Mouse (Mus musculus) kidney, adult 9 months (tissue): ENCODE data around the gene Rab3gap1.
A peak's percentile ranks its signal among the peaks of the same experiment; 100 is the strongest.
"Not testable (repeated sequence)": the region's sequence is repeated elsewhere in the genome, so short reads cannot be mapped to it uniquely, and the experiment has no call there.

Source experiments
- DNase-seq: peaks from one replicate; pipeline ENCODE4 v3.0.0; 2022

Rab3gap1 gene

GRCm38 (mm10) chr1:127934322-127934721 lies 65.7 kb downstream of the Rab3gap1 start:
- DNase-seq = no peak

DNA sequence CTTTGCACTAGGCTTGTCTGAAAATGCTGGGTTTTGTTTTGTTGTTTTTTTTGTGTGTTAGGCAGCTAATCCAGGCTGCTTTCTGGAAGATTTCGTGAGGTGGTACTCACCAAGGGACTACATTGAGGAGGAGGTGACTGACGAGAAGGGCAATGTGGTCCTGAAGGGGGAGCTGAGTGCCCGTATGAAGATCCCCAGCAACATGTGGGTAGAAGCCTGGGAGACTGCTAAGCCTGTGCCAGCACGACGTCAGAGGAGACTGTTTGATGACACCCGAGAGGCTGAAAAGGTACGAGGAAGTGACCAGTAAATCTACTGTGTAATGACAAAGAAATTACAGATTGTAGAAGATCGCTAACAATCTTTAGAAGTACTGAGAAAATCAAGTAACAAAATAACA lies 68.7 kb downstream of the Rab3gap1 start:
- no peak for DNase-seq

DNA sequence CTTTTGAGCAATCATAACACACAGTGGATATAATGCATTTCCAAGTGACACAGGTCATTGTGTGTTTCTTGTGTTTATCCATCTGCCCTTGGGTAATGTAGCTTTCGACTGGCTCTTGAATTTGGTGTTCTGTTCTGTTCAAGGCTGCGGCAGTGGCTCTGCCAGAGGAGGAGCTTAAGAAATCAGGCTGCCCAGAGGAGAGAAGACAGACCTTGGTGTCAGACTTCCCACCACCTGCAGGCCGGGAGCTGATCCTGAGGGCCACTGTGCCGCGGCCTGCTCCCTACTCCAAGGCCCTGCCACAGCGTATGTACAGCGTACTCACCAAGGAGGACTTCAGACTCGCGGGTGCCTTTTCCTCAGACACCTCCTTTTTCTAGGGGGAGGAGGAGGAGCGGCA lies 73.7 kb downstream of the Rab3gap1 start:
- DNase-seq = no peak

GRCm38 (mm10) chr1:127943516-127943915 lies 74.9 kb downstream of the Rab3gap1 start:
- DNase-seq = no peak

- DNase-seq = no peak
These were observed 77.4 kb downstream of the Rab3gap1 start for GRCm38 (mm10) chr1:127945696-127946575.

DNA sequence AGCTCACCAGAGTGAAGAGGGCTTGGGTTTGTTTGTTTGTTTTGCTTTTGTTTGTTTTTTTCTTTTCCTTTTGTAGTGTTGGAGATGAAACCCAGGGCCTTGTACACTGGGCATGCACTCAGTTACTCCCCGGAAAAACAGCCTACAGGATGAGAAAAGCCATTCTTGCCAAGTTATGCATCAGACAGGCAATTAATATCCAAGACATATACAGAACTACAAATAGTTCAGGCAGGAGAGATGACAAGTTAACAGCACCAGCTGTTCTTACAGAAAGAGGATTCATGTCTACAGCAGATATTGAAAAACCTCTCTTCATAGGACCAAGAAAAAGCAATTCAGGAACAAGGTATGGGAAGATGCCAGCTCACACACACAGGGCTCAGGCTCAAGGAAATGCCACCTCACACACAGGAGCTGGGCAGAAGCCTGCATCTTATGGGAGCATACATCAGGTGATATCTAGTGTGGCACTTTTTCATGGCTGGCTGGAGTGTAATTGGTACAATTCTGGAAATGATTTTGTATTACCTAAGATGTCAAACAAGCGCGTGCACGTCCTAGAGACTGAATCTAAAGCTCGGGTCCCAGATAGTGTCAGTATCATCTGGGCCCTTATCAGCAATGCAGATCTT lies 78.2 kb downstream of the Rab3gap1 start:
- DNase-seq = no peak

DNA sequence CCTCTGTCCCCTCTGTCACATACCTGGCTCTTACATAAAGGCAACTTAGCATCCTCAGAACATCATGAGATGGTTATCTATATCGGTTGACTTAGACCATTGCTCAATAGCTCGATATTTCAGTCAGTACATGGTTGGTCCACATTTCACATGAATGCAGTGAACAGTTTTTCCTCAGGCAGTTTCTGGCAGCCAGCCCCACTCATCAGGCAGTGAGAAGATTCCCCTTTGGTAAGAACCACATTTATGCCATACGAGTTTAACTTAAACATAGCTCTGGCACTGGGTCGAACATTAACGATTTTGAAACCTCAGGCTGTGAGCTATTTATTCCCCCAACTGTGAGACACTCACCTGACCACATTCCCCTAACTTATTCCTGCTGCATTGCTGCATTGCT lies 80.2 kb downstream of the Rab3gap1 start:
- no peak for DNase-seq

DNA sequence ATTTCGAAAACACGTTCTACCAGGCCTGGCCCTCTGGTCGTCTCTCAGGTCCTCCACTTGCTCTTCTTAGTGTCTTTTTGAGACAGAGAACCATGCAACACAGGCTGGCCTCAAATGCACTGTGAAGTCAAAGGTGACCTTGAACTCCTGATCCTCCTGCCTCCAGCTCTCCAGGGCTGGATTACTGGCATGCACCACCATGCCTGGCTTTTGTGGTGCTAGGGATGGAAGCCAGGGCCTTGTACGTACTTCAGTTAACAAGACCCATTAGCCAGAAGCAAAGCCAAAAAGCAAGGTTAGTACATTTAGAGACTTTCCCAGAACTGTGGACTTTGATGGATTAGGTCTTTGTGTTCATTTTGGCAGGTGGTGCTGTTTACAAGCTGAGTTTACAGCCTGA lies 83.7 kb downstream of the Rab3gap1 start:
- no peak for DNase-seq

- DNase-seq = not testable (repeated sequence)
These were observed 85.6 kb downstream of the Rab3gap1 start for GRCm38 (mm10) chr1:127954198-127954597.

DNA sequence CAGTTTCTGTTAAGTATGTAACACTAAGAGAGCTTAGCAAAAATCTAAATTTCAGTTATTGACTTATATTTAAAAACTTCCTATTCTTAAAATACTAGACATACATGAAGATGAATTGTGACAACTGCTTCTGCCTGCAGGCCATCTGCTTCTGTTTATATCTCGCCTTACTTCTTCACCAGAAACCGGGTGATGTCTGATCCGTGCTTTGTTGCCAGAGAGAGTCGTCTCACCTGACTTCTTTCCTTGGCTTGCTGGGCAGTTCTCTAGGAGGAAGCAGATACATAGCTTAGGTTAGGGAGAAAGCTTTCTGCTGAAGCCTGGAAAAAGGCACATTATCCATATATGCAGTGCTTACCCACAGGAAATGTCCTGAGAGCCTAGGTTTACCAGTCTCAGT lies 86.2 kb downstream of the Rab3gap1 start:
- no peak for DNase-seq

DNA sequence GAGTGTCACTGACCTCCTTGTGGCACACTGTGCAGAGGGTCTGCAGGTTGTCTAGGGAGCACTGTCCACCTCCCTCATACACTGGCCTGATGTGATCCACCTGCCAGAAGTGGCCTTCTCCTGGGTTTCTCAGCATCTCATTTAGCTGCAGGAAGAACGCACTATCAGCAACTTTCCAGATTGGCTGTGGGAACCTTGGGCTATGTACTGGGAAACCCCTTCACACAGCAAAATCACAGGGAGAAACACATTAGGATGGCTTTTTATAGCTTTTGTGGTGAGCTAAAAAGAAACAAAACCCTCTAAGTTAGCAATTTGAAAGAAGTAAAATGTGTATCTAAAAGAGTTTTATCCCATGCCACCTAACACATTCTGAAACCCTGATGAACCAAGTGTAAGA lies 88.0 kb downstream of the Rab3gap1 start:
- DNase-seq = no peak

GRCm38 (mm10) chr1:127958801-127959200 lies 90.2 kb downstream of the Rab3gap1 start:
- DNase-seq = no peak

- DNase-seq = no peak
These were observed 90.7 kb downstream of the Rab3gap1 start for GRCm38 (mm10) chr1:127959312-127959718.

DNA sequence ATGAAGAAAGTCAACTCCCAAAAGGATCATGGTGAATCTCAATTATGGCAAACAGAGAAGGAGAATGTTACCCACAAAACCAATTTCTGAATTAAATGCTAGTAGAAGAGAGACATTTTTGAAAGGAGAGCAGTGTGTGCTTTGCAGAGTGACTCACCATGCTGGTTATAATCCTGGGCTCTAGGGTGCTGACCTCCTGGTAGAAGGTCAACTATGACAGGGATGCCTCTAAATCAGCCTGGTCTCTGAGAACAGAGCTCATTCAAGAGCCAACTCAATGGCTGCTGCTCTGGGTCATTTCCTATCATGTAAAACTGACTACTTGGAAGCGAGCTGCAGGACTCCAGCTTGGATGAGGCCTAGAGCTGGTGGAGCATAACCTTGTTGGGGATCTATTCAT lies 92.6 kb downstream of the Rab3gap1 start:
- DNase-seq = peak; percentile 23

- no peak for DNase-seq
These were observed 94.8 kb downstream of the Rab3gap1 start for GRCm38 (mm10) chr1:127963326-127963725.

DNA sequence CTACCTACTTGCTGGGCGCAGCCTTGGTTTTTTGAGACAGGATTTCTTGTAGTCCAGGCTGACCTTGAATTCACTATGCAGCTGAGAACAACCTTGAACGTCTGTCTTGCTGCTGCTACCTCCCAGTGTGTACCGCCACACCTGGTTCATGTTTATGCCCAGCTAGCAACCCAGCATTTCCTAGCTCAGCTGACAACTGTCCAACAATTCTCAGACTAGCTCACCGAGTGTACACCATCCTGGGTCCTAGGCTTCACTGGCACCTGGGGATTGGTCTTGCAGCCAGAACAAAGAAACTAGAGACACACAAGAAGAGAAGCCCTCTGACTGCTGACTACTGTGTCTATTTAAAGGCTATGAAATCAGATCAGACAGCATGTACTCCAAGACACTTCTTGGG lies 102.3 kb downstream of the Rab3gap1 start:
- DNase-seq = no peak

GRCm38 (mm10) chr1:127974082-127974481 lies 105.5 kb downstream of the Rab3gap1 start:
- DNase-seq = no peak

DNA sequence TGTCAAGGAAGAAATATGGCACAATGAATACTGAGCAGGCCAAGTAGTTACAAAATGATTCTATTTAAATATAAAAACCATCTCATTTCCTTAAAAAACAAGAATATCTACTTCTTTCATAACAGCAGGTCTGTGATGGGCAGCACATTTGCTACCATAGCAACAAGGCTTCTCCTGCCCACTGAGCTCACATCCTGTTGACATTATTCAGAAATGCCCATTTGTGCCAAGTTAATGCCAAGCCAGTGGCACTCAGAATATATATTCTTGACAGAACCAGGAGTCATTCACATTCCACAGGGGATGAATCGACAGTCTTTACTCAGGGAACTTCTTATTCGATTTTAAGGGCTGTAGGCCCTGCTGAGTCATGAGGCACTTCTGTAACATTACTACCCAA lies 107.1 kb downstream of the Rab3gap1 start:
- DNase-seq = no peak

- DNase-seq = no peak
These were observed 107.5 kb downstream of the Rab3gap1 start for GRCm38 (mm10) chr1:127976106-127976505.

DNA sequence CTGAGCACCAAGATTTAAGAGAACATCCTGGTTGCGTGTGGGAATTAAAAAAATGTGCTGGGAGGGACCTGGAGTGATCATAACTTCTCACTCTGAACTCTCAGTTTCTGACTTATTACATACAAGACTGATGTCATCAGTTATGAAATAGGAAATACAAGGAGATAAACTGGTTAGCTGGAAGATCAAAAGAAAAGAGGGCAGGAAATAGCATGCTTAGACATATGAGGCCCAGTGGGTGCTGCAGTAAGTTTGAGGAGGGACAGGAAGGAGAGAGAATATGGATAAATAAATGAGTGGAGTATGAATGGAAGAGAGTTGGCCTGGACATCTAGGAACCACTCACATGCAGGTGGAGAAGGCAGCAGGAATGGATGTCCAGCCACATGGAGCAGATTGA lies 109.6 kb downstream of the Rab3gap1 start:
- DNase-seq = no peak

DNA sequence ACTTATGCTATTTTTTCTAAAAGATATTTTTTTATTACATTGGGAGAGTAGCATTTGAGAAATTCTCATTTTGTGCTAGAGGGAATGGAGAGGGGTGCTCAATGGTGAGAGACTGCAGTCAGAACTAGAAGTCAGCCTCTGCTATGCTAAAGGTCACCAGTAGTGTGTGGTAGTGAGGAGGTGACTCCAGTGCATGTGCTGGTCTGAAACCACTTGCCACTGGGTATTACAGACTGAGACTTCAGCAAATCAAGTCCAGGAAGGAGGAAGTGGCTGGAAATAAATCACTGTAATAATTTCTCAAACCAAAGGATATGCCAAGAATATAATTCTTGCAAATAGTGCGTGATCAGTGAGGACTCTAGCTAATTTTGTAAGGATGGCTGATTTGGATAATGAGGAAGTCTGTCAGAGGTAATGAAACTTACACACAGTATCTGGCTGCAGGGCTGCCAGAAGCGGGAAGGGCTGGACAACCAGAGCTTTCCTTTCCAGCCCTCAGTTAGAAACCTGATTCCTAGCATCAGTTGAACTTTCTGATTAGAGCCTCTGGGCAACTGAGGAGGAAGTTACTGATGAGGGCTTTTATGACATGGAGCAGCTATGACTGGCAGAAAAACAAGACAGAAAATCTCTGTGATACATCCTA lies 112.5 kb downstream of the Rab3gap1 start:
- DNase-seq = peak; percentile 11

DNA sequence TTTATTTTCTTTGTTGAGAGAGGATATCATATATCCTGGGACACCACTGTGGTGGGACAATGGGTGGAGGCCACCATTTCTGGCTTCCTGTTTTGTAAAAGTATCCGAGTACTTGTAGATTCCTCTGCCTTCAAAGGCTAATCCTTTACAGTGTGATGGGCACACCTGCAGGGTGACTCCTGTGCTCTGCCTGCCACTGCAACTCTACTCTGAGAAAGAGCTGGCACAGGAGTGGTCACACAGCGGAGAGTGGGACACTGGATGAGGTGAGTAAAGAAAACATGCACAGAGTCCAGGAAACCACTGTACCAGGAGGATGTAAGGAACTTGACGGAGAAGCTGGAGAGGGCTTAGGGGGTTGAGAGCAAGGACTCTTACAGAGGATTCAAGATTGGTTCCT lies 113.7 kb downstream of the Rab3gap1 start:
- no peak for DNase-seq

DNA sequence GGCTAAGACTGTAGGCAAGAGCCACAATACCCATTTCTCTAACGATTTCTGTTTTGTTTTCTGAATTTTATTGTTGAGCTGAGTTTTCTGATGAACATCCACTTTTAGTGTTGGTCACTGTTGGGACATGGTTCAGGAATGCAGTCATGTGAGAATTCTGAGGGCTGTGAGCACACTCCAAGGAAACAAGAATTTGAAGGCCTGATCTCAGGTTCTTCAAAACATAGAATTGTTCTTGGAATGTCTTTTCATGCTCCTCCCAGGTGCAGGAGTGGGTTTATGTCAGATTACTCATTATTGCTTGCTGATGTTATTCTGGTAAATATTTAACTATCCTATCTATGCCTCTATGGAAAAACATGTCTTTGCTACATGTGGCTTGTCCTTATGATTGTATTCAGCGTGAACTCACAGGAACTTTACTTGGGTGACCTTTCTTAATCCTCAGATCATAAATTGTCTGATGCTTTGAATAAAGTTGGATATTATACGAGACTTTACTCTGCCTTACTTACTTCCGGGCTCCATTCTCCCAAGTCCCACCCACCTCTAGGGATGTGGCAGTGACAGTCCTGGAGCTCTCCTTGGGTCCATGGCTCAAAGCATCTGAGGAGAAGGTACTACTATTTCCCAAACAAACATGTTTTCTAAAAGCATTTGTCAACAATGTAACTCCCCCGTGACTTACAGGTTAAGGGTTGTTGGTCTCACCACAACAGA lies 114.9 kb downstream of the Rab3gap1 start:
- DNase-seq = peak; percentile 6
